Mouse (Mus musculus): ENCODE measurements around the gene Gm20388. TPM values are rescaled to one million over a fixed set of nuclear protein-coding genes. Genes with fewer than 3 reads are reported as not detected.

Gene Gm20388
- polyA plus RNA-seq, 2 experiments, result 8.5 TPM; not detected in 1

- Histone ChIP-seq H3K4me2 (ENCODE audit: low read depth) (no peak overlapping the region), H3K36me3 (replicated peaks; ENCODE audit: control insufficient read depth, insufficient read depth, low read depth) (peaks cover 57% of the 10 kb centered on the region), H3K9ac (replicated peaks) (no peak overlapping the region), H3K27ac (no peak overlapping the region), H3K27me3 (ENCODE audit: control insufficient read depth, insufficient read depth, low read length) (no peaks in the 10 kb centered on the region), H3K4me3 (ENCODE audit: insufficient read depth in 1 of 2, low read depth in 2 of 2, low read length in 2 of 2) (no peak overlapping the region), H3K4me1 (replicated peaks; ENCODE audit: control insufficient read depth in 2 of 2, insufficient read depth in 2 of 2, low read length in 1 of 2) (no peaks in the 10 kb centered on the region), H3K9me3 (ENCODE audit: control insufficient read depth, low read length) (no peaks in the 10 kb centered on the region)
- TF ChIP-seq CTCF (IDR thresholded peaks at IDR 0.05; ENCODE audit: low read depth), result no peak
- no peak for TF ChIP-seq EP300 (IDR thresholded peaks at IDR 0.05; ENCODE audit: low read depth)
- WGBS (ENCODE audit: insufficient replicate concordance), result 90% methylated on average over 18 of the region's 18 CpGs
- ATAC-seq (ENCODE audit: insufficient read depth) (no peak), DNase-seq (ENCODE audit: low read depth in 3 of 3, low spot score in 3 of 3) (no peak)
These were observed 30.8 kb downstream of the Gm20388 start for GRCm38 (mm10) chr8:119941471-119941870.

- Histone ChIP-seq H3K27ac (no peak overlapping the region), H3K9ac (replicated peaks) (no peak overlapping the region), H3K36me3 (replicated peaks; ENCODE audit: control insufficient read depth, insufficient read depth, low read depth) (peaks cover 59% of the 10 kb centered on the region), H3K9me3 (ENCODE audit: control insufficient read depth, low read length) (no peaks in the 10 kb centered on the region), H3K4me2 (ENCODE audit: low read depth) (no peak overlapping the region), H3K27me3 (ENCODE audit: control insufficient read depth, insufficient read depth, low read length) (no peaks in the 10 kb centered on the region), H3K4me1 (replicated peaks; ENCODE audit: control insufficient read depth in 2 of 2, insufficient read depth in 2 of 2, low read length in 1 of 2) (no peaks in the 10 kb centered on the region), H3K4me3 (ENCODE audit: insufficient read depth in 1 of 2, low read depth in 2 of 2, low read length in 2 of 2) (no peak overlapping the region)
- no peak for DNase-seq (ENCODE audit: low read depth in 3 of 3, low spot score in 3 of 3)
- no peak for ATAC-seq (ENCODE audit: insufficient read depth)
- no peak for TF ChIP-seq EP300 (IDR thresholded peaks at IDR 0.05; ENCODE audit: low read depth)
- TF ChIP-seq CTCF (IDR thresholded peaks at IDR 0.05; ENCODE audit: low read depth), result no peak
- WGBS (ENCODE audit: insufficient replicate concordance), result 86% methylated on average over 10 of the region's 10 CpGs
These were observed 33.0 kb downstream of the Gm20388 start for GRCm38 (mm10) chr8:119943616-119944015.

GRCm38 (mm10) chr8:119944096-119944811, 33.6 kb downstream of the Gm20388 start:
- H3K9me3 ChIP-seq (ENCODE audit: control insufficient read depth, low read length), result no peaks in the 10 kb centered on the region
- no peaks in the 10 kb centered on the region for H3K27me3 ChIP-seq (ENCODE audit: control insufficient read depth, insufficient read depth, low read length)
- TF ChIP-seq CTCF (IDR thresholded peaks at IDR 0.05; ENCODE audit: low read depth) (peak; percentile 94), EP300 (IDR thresholded peaks at IDR 0.05; ENCODE audit: low read depth) (no peak)
- 66% methylated on average over 9 of the region's 9 CpGs for WGBS (ENCODE audit: insufficient replicate concordance)
- no peaks in the 10 kb centered on the region for H3K4me1 ChIP-seq (replicated peaks; ENCODE audit: control insufficient read depth in 2 of 2, insufficient read depth in 2 of 2, low read length in 1 of 2)
- no peak overlapping the region for H3K9ac ChIP-seq (replicated peaks)
- ATAC-seq (ENCODE audit: insufficient read depth) (no peak), DNase-seq (ENCODE audit: low read depth in 3 of 3, low spot score in 3 of 3) (peak; percentile 30 to 42 (median 33))
- H3K36me3 ChIP-seq (replicated peaks; ENCODE audit: control insufficient read depth, insufficient read depth, low read depth), result peaks cover 59% of the 10 kb centered on the region
- no peak overlapping the region for H3K4me3 ChIP-seq (ENCODE audit: insufficient read depth in 1 of 2, low read depth in 2 of 2, low read length in 2 of 2)
- no peak overlapping the region for H3K27ac ChIP-seq
- H3K4me2 ChIP-seq (ENCODE audit: low read depth), result no peak overlapping the region

GRCm38 (mm10) chr8:119946326-119946865, 35.8 kb downstream of the Gm20388 start:
- DNase-seq (ENCODE audit: low read depth in 3 of 3, low spot score in 3 of 3) (no peak), ATAC-seq (ENCODE audit: insufficient read depth) (no peak)
- Histone ChIP-seq H3K27me3 (ENCODE audit: control insufficient read depth, insufficient read depth, low read length) (no peaks in the 10 kb centered on the region), H3K9ac (replicated peaks) (no peak overlapping the region), H3K9me3 (ENCODE audit: control insufficient read depth, low read length) (no peaks in the 10 kb centered on the region), H3K27ac (no peak overlapping the region), H3K4me3 (ENCODE audit: insufficient read depth in 1 of 2, low read depth in 2 of 2, low read length in 2 of 2) (no peak overlapping the region), H3K4me2 (ENCODE audit: low read depth) (no peak overlapping the region), H3K4me1 (replicated peaks; ENCODE audit: control insufficient read depth in 2 of 2, insufficient read depth in 2 of 2, low read length in 1 of 2) (no peaks in the 10 kb centered on the region), H3K36me3 (replicated peaks; ENCODE audit: control insufficient read depth, insufficient read depth, low read depth) (peaks cover 67% of the 10 kb centered on the region)
- TF ChIP-seq CTCF (IDR thresholded peaks at IDR 0.05; ENCODE audit: low read depth) (no peak), EP300 (IDR thresholded peaks at IDR 0.05; ENCODE audit: low read depth) (no peak)
- WGBS (ENCODE audit: insufficient replicate concordance), result 80% methylated on average over 8 of the region's 8 CpGs

- H3K27me3 ChIP-seq (ENCODE audit: control insufficient read depth, insufficient read depth, low read length), result no peaks in the 10 kb centered on the region
- H3K27ac ChIP-seq, result no peak overlapping the region
- H3K9ac ChIP-seq (replicated peaks), result no peak overlapping the region
- H3K4me3 ChIP-seq (ENCODE audit: insufficient read depth in 1 of 2, low read depth in 2 of 2, low read length in 2 of 2), result no peak overlapping the region
- H3K36me3 ChIP-seq (replicated peaks; ENCODE audit: control insufficient read depth, insufficient read depth, low read depth), result peaks cover 66% of the 10 kb centered on the region
- H3K4me1 ChIP-seq (replicated peaks; ENCODE audit: control insufficient read depth in 2 of 2, insufficient read depth in 2 of 2, low read length in 1 of 2), result no peaks in the 10 kb centered on the region
- ATAC-seq (ENCODE audit: insufficient read depth) (no peak), DNase-seq (ENCODE audit: low read depth in 3 of 3, low spot score in 3 of 3) (no peak)
- H3K4me2 ChIP-seq (ENCODE audit: low read depth), result no peak overlapping the region
- no peaks in the 10 kb centered on the region for H3K9me3 ChIP-seq (ENCODE audit: control insufficient read depth, low read length)
- TF ChIP-seq EP300 (IDR thresholded peaks at IDR 0.05; ENCODE audit: low read depth), result no peak
- TF ChIP-seq CTCF (IDR thresholded peaks at IDR 0.05; ENCODE audit: low read depth), result no peak
- WGBS (ENCODE audit: insufficient replicate concordance), result 87% methylated on average over 19 of the region's 19 CpGs
These were observed 37.0 kb downstream of the Gm20388 start for GRCm38 (mm10) chr8:119947653-119948052.

All from liver, embryonic 14.5 days (tissue).